Mouse (Mus musculus) C2C12 (cell line): ENCODE results near the gene Alkbh3. TPM values are rescaled to one million over a fixed set of nuclear protein-coding genes. Genes with fewer than 3 reads are reported as not detected.

Source experiments
- H3K27me3 ChIP-seq: one replicate; pipeline ENCODE4 v1.6.1; 2011; ENCODE audit not compliant: control insufficient read depth, insufficient read depth, insufficient read length
- H3K36me3 ChIP-seq: one replicate; pipeline ENCODE4 v1.6.1; 2011; ENCODE audit not compliant: control insufficient read depth, insufficient read depth
- H3K4me3 ChIP-seq: one replicate; pipeline ENCODE4 v1.5.1; 2011; ENCODE audit warnings: mild to moderate bottlenecking, control low read depth; ENCODE audit not compliant: poor library complexity, insufficient read depth, severe bottlenecking
- H3K79me2 ChIP-seq: one replicate; pipeline ENCODE4 v1.6.1; 2011; ENCODE audit not compliant: control insufficient read depth, insufficient read depth
- H3K79me3 ChIP-seq: one replicate; pipeline ENCODE4 v1.6.1; 2011; ENCODE audit warnings: low read depth, control low read depth
- H3ac ChIP-seq: one replicate; pipeline ENCODE3; 2011; ENCODE audit warnings: low read depth; ENCODE audit not compliant: control insufficient read depth, insufficient read length
- CEBPB ChIP-seq: IDR thresholded peaks from one replicate; pipeline ENCODE4 v1.6.1; 2011; ENCODE audit warnings: low read depth, mild to moderate bottlenecking, control low read depth, moderate library complexity
- CTCF ChIP-seq: IDR thresholded peaks from one replicate; pipeline ENCODE4 v1.5.1; 2011; ENCODE audit not compliant: control insufficient read depth, insufficient read depth, insufficient read length
- FOSL1 ChIP-seq: IDR thresholded peaks from one replicate; pipeline ENCODE4 v1.8.0; 2011; ENCODE audit warnings: mild to moderate bottlenecking, low read length; ENCODE audit not compliant: poor library complexity, insufficient read depth, severe bottlenecking
- MAX ChIP-seq: IDR thresholded peaks from one replicate; pipeline ENCODE4 v1.6.1; 2011; ENCODE audit warnings: mild to moderate bottlenecking, control low read depth
- MYOD1 ChIP-seq: IDR thresholded peaks from one replicate; pipeline ENCODE4 v1.6.1; 2011; ENCODE audit warnings: low read depth; ENCODE audit not compliant: control insufficient read depth, insufficient read length
- MYOG ChIP-seq: IDR thresholded peaks from one replicate; pipeline ENCODE4 v1.6.1; 2011; ENCODE audit not compliant: control insufficient read depth, insufficient read length; ENCODE audit errors: extremely low read depth
- USF1 ChIP-seq: IDR thresholded peaks from one replicate; pipeline ENCODE4 v1.6.1; 2011; ENCODE audit warnings: low read depth, mild to moderate bottlenecking, control low read depth, moderate library complexity
- polyA plus RNA-seq: library from polyadenylated mRNA; unstranded; fragments of >200 nt; fragmentation: generic; extraction: Trizol; gene quantifications from one replicate; pipeline ENCODE4 v1.2.1, GENCODE M21; 2012; ENCODE audit warnings: missing spikeins

The Alkbh3 gene
- polyA plus RNA-seq, 1 experiment = 57.2 TPM

DNA sequence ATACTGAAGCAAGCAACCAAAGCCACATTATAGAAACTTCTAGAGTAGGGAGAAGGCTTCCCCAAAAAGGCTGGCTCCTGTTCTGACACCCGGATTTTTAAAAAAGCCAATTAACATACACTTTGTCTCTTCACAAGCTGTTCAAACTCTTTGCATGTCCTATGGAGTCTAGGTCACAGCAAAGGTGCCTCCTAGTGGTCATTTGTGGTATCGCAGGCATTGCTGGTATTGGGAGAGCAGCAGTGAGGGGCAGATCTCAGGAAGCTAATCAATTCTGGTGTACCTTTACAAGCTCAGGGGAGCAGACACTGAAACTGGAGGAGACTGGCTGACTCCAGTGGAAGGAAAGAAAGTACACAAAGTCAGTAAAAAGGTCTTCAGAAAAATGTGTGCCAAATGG, 8.3 kb downstream of the Alkbh3 start:
- Histone ChIP-seq H3ac (no peak overlapping the region), H3K36me3 (peaks cover 86% of the 10 kb centered on the region), H3K4me3 (no peak overlapping the region), H3K27me3 (no peaks in the 10 kb centered on the region), H3K79me2 (no peaks in the 10 kb centered on the region), H3K79me3 (no peaks in the 10 kb centered on the region)
- TF ChIP-seq MYOG = no peak
- TF ChIP-seq CTCF = peak; percentile 86
- TF ChIP-seq FOSL1 = no peak
- TF ChIP-seq MYOD1 = no peak
- TF ChIP-seq USF1 = no peak
- no peak for TF ChIP-seq CEBPB
- TF ChIP-seq MAX = no peak

GRCm38 (mm10) chr2:94001918-94002317, 8.7 kb downstream of the Alkbh3 start:
- no peaks in the 10 kb centered on the region for H3K27me3 ChIP-seq
- no peaks in the 10 kb centered on the region for H3K79me2 ChIP-seq
- H3K4me3 ChIP-seq = no peak overlapping the region
- no peak overlapping the region for H3ac ChIP-seq
- peaks cover 86% of the 10 kb centered on the region for H3K36me3 ChIP-seq
- no peaks in the 10 kb centered on the region for H3K79me3 ChIP-seq
- TF ChIP-seq MYOG (no peak), CTCF (no peak), MYOD1 (no peak), MAX (no peak), FOSL1 (no peak), USF1 (no peak), CEBPB (no peak)

DNA sequence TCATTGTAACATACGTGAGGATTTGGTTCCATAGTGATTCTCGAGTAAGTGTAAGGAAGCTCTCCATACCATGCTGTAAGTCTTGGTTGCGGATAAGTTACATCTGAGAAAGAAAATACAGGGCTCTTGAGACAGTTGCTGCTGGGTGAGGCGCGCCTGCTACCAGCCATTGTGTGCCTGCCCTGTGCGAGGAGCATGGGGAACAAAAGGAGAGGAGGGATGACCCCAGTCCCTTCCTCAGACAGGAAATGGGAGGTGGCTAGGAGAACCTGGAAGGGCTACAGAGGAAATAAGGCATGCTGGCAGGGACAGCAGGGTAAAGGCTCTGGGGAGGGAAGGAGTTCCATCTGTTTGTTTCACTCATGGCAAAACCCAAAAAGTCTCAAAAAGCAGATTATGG, 9.2 kb downstream of the Alkbh3 start:
- Histone ChIP-seq H3K4me3 (no peak overlapping the region), H3ac (no peak overlapping the region), H3K36me3 (peaks cover 85% of the 10 kb centered on the region), H3K27me3 (no peaks in the 10 kb centered on the region), H3K79me3 (no peaks in the 10 kb centered on the region), H3K79me2 (no peaks in the 10 kb centered on the region)
- TF ChIP-seq MYOG (no peak), MYOD1 (no peak), FOSL1 (no peak), MAX (no peak), CEBPB (no peak), USF1 (no peak), CTCF (no peak)

GRCm38 (mm10) chr2:93996254-93996653, 14.4 kb downstream of the Alkbh3 start, which contains the start of gene Gm27027:
Gene Gm27027 (minus strand): TSS chr2:93996354.
- TF ChIP-seq MYOD1 = no peak
- TF ChIP-seq CTCF = no peak
- no peak for TF ChIP-seq MAX
- no peak for TF ChIP-seq FOSL1
- TF ChIP-seq USF1 = no peak
- no peak for TF ChIP-seq MYOG
- TF ChIP-seq CEBPB = no peak
- H3K4me3 ChIP-seq = no peak within 1 kb of the TSS
- no peaks in the 10 kb centered on the region for H3K79me2 ChIP-seq
- no peaks in the 10 kb centered on the region for H3K27me3 ChIP-seq
- no peak within 1 kb of the TSS for H3ac ChIP-seq
- no peaks in the 10 kb centered on the region for H3K79me3 ChIP-seq
- H3K36me3 ChIP-seq = peaks cover 87% of the 10 kb centered on the region

DNA sequence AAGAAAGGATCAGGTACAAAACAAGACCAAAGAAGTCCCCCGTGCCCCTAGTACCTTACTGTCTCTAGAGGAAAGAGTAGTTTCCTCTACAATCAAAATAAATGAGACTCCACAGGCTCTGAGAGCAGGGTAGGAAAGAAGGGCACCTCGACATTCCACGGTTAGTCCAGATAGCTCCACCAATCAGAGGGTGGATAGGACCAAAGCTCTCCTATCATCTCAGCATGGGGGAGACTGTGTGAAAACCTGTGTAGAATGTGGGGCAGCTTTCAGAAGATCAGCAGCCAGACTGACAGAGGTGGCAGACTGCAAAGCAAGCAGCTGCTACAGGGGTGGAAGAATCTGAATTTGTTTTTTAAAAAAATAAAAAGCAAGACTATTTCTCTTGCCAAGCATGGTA, 17.8 kb downstream of the Alkbh3 start:
- Histone ChIP-seq H3K4me3 (no peak overlapping the region), H3K79me2 (no peaks in the 10 kb centered on the region), H3ac (no peak overlapping the region), H3K79me3 (no peaks in the 10 kb centered on the region), H3K36me3 (peaks cover 71% of the 10 kb centered on the region), H3K27me3 (no peaks in the 10 kb centered on the region)
- TF ChIP-seq CEBPB (no peak), MAX (no peak), CTCF (no peak), FOSL1 (no peak)

- no peak overlapping the region for H3ac ChIP-seq
- TF ChIP-seq MYOG (no peak), MAX (no peak), CEBPB (no peak), MYOD1 (no peak), FOSL1 (no peak), USF1 (no peak), CTCF (no peak)
- no peaks in the 10 kb centered on the region for H3K79me2 ChIP-seq
- no peaks in the 10 kb centered on the region for H3K27me3 ChIP-seq
- no peak overlapping the region for H3K4me3 ChIP-seq
- H3K79me3 ChIP-seq = no peaks in the 10 kb centered on the region
- H3K36me3 ChIP-seq = peaks cover 71% of the 10 kb centered on the region
Measured at GRCm38 (mm10) chr2:93992259-93992658, 18.3 kb downstream of the Alkbh3 start.
